Mouse (Mus musculus) hindbrain, embryonic 16.5 days (tissue): ENCODE measurements around the gene Rere. TPM values are rescaled to one million over a fixed set of nuclear protein-coding genes. Genes with fewer than 3 reads are reported as not detected.

Experiments used
- ATAC-seq: fragments of 200-750 bp; cut with Nextera tagmentation; 2 replicates; pipeline ENCODE4 v1.8.0; 2017; ENCODE audit warnings: moderate TSS enrichment, moderate library complexity
- H3K27ac ChIP-seq: fragments of 300-500 bp; sonication (generic); 2 replicates; pipeline ENCODE4 v1.5.1; 2014; ENCODE audit warnings: low read depth, mild to moderate bottlenecking, control low read depth, low read length, moderate library complexity
- H3K27me3 ChIP-seq: fragments of 300-500 bp; sonication (generic); replicated peaks from 2 replicates; pipeline ENCODE4 v1.6.1; 2014; ENCODE audit warnings: low read length; ENCODE audit not compliant: control insufficient read depth, insufficient read depth
- H3K36me3 ChIP-seq: fragments of 300-500 bp; sonication (generic); 2 replicates; pipeline ENCODE4 v1.6.1; 2014; ENCODE audit warnings: mild to moderate bottlenecking, low read length, moderate library complexity, mixed read lengths; ENCODE audit not compliant: control insufficient read depth, insufficient read depth
- H3K4me1 ChIP-seq: fragments of 300-500 bp; sonication (generic); 2 replicates; pipeline ENCODE4 v1.6.1; 2014; ENCODE audit warnings: low read depth, low read length; ENCODE audit not compliant: control insufficient read depth, insufficient read depth
- H3K4me2 ChIP-seq: fragments of 300-500 bp; sonication (generic); 2 replicates; pipeline ENCODE4 v1.6.1; 2014; ENCODE audit warnings: mild to moderate bottlenecking, low read length, control low read depth, moderate library complexity
- H3K4me3 ChIP-seq: fragments of 300-500 bp; sonication (generic); 2 replicates; pipeline ENCODE4 v1.5.1; 2014; ENCODE audit warnings: mild to moderate bottlenecking, low read length, control low read depth, moderate library complexity
- H3K9ac ChIP-seq: fragments of 300-500 bp; sonication (generic); 2 replicates; pipeline ENCODE4 v1.6.1; 2014; ENCODE audit warnings: low read depth, mild to moderate bottlenecking, control low read depth, low read length, moderate library complexity
- H3K9me3 ChIP-seq: fragments of 300-500 bp; sonication (generic); 2 replicates; pipeline ENCODE4 v1.6.1; 2014; ENCODE audit warnings: mild to moderate bottlenecking, low read length, moderate library complexity; ENCODE audit not compliant: control insufficient read depth
- WGBS: fragments of 180-500 bp; shearing (Covaris S2); extraction: QIAGEN DNeasy Blood & Tissue Kit; methylation state at CpG from one replicate; pipeline ENCODE4 v1.1.7; 2014; 5-methylcytosine and 5-hydroxymethylcytosine counted together
- polyA plus RNA-seq: library from polyadenylated mRNA; unstranded; fragments of >200 nt; fragmentation: Nextera tagmentation; extraction: Ambion mirVana; gene quantifications from 2 replicates; pipeline ENCODE4 v1.2.1, GENCODE M21; 2015

Rere gene
- polyA plus RNA-seq, 1 experiment from 2014 or later, result 25.4 TPM

GRCm38 (mm10) chr4:150435590-150435989, 154.1 kb downstream of the Rere start:
- no peak for ATAC-seq
- WGBS, result 95% methylated on average over 5 of the region's 5 CpGs
- H3K4me2 ChIP-seq, result no peak overlapping the region
- no peaks in the 10 kb centered on the region for H3K36me3 ChIP-seq
- H3K27me3 ChIP-seq, result no peaks in the 10 kb centered on the region
- H3K4me1 ChIP-seq, result no peaks in the 10 kb centered on the region
- H3K9ac ChIP-seq, result no peak overlapping the region
- H3K4me3 ChIP-seq, result no peak overlapping the region
- no peak overlapping the region for H3K27ac ChIP-seq
- no peaks in the 10 kb centered on the region for H3K9me3 ChIP-seq

- no peaks in the 10 kb centered on the region for H3K36me3 ChIP-seq
- 76% methylated on average over 6 of the region's 6 CpGs for WGBS
- no peak overlapping the region for H3K4me3 ChIP-seq
- no peaks in the 10 kb centered on the region for H3K27me3 ChIP-seq
- no peak for ATAC-seq
- no peak overlapping the region for H3K27ac ChIP-seq
- H3K9me3 ChIP-seq, result no peaks in the 10 kb centered on the region
- 0 out of 2 replicates have a peak, but pooled peaks cover 7% of the 10 kb centered on the region for H3K4me1 ChIP-seq
- H3K9ac ChIP-seq, result no peak overlapping the region
- H3K4me2 ChIP-seq, result no peak overlapping the region
Measured at GRCm38 (mm10) chr4:150438621-150439020, 157.2 kb downstream of the Rere start.

- Histone ChIP-seq H3K27ac (no peak overlapping the region), H3K4me1 (peaks cover 26% of the 10 kb centered on the region), H3K27me3 (no peaks in the 10 kb centered on the region), H3K9me3 (no peaks in the 10 kb centered on the region), H3K9ac (no peak overlapping the region; the same call in 1 of the 2 replicates), H3K4me2 (no peak overlapping the region), H3K4me3 (no peak overlapping the region), H3K36me3 (no peaks in the 10 kb centered on the region)
- whole genome bisulfite sequencing, result 63% methylated on average over 10 of the region's 10 CpGs
- no peak for ATAC-seq
Measured at GRCm38 (mm10) chr4:150441931-150442330, 160.5 kb downstream of the Rere start.

GRCm38 (mm10) chr4:150444068-150444467, 162.6 kb downstream of the Rere start:
- Histone ChIP-seq H3K4me1 (peaks cover 31% of the 10 kb centered on the region), H3K4me2 (no peak overlapping the region), H3K27me3 (no peaks in the 10 kb centered on the region), H3K36me3 (no peaks in the 10 kb centered on the region), H3K9ac (no peak overlapping the region), H3K9me3 (no peaks in the 10 kb centered on the region), H3K27ac (0 out of 2 replicates have a peak overlapping the region, but pooled peaks have one; percentile 19), H3K4me3 (no peak overlapping the region)
- WGBS, result 62% methylated on average over 3 of the region's 3 CpGs
- no peak for ATAC-seq

- WGBS, result 48% methylated on average over 4 of the region's 4 CpGs
Measured at GRCm38 (mm10) chr4:150446617-150447016, 165.2 kb downstream of the Rere start.

GRCm38 (mm10) chr4:150447517-150447916, 166.1 kb downstream of the Rere start:
- Histone ChIP-seq H3K4me2 (no peak overlapping the region), H3K4me1 (peaks cover 35% of the 10 kb centered on the region), H3K9ac (no peak overlapping the region), H3K9me3 (no peaks in the 10 kb centered on the region), H3K27me3 (no peaks in the 10 kb centered on the region), H3K36me3 (no peaks in the 10 kb centered on the region), H3K4me3 (no peak overlapping the region), H3K27ac (no peak overlapping the region)
- no peak for ATAC-seq
- 81% methylated on average over 3 of the region's 3 CpGs for WGBS

More at GRCm38 (mm10) chr4:150446617-150447016, 165.2 kb downstream of the Rere start:
- Histone ChIP-seq H3K4me3 (no peak overlapping the region), H3K4me2 (no peak overlapping the region), H3K27me3 (no peaks in the 10 kb centered on the region), H3K36me3 (no peaks in the 10 kb centered on the region), H3K9ac (no peak overlapping the region), H3K27ac (no peak overlapping the region), H3K4me1 (peaks cover 39% of the 10 kb centered on the region), H3K9me3 (no peaks in the 10 kb centered on the region)
- no peak for ATAC-seq

- Histone ChIP-seq H3K27me3 (no peaks in the 10 kb centered on the region), H3K4me1 (peaks cover 35% of the 10 kb centered on the region), H3K9me3 (no peaks in the 10 kb centered on the region), H3K36me3 (no peaks in the 10 kb centered on the region), H3K4me3 (no peak overlapping the region), H3K27ac (no peak overlapping the region), H3K9ac (no peak overlapping the region), H3K4me2 (no peak overlapping the region)
- no peak for ATAC-seq
- 84% methylated on average over 1 of the region's 1 CpGs for WGBS
Measured at GRCm38 (mm10) chr4:150448433-150448832, 167.0 kb downstream of the Rere start.

GRCm38 (mm10) chr4:150450081-150450691, 168.7 kb downstream of the Rere start:
- H3K27me3 ChIP-seq, result no peaks in the 10 kb centered on the region
- H3K9ac ChIP-seq, result no peak overlapping the region
- peaks cover 31% of the 10 kb centered on the region for H3K4me1 ChIP-seq
- 60% methylated on average over 6 of the region's 6 CpGs for WGBS
- no peak overlapping the region for H3K4me2 ChIP-seq
- no peak for ATAC-seq
- no peak overlapping the region for H3K4me3 ChIP-seq
- no peaks in the 10 kb centered on the region for H3K9me3 ChIP-seq
- peak overlapping the region; percentile 27 for H3K27ac ChIP-seq
- H3K36me3 ChIP-seq, result no peaks in the 10 kb centered on the region

- no peak overlapping the region for H3K9ac ChIP-seq
- H3K4me3 ChIP-seq, result no peak overlapping the region
- no peaks in the 10 kb centered on the region for H3K9me3 ChIP-seq
- no peak overlapping the region for H3K4me2 ChIP-seq
- ATAC-seq, result 0 out of 2 replicates have a peak, but pooled peaks have one; percentile 16
- WGBS, result 68% methylated on average over 11 of the region's 11 CpGs
- no peak overlapping the region for H3K27ac ChIP-seq
- H3K4me1 ChIP-seq, result peaks cover 26% of the 10 kb centered on the region
- H3K27me3 ChIP-seq, result no peaks in the 10 kb centered on the region
- H3K36me3 ChIP-seq, result no peaks in the 10 kb centered on the region
Measured at GRCm38 (mm10) chr4:150452155-150452847, 170.9 kb downstream of the Rere start.
